10 mouse cellular contexts compared by ENCODE assay signal in the genomic region with DNA sequence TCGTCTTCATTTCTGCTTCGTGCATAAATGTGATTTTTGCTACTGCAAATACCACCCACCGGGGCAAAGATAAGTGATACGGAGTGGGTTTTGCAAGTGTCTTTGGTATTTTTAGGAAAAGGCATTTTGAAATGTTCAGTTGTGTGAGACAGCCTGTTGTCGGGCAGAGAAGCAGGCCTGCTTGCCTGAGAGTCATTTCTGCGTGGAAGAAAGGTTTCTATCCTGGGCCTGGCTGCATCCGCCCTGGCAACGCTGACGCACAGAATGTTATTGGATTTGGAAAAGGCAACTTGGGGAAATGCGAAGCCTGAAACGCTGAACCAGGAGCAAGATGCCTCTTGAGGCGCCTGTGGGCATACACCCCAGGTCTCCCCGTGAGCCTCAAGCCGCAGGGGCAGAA. TPM values are rescaled to one million over a fixed set of nuclear protein-coding genes. Genes with fewer than 3 reads are reported as not detected.
DNase-seq lines count a peak whose midpoint lies in the region; ATAC-seq lines count a peak whose summit lies in the region.
"Had no signal": no experiment of that assay in that cellular context is flagged by ENCODE, and none has a peak within 500 bp of the region (broad histone marks: within the 10 kb centered on the region; RNA-seq: fewer than 3 reads in every experiment).

No protein-coding gene starts in this region.

- no peak for ATAC-seq in monocyte, adult 5-6 weeks (replicated peaks; ENCODE audit: insufficient number of reproducible peaks, low FRiP score, low TSS enrichment, poor library complexity, severe bottlenecking)

- peak; percentile 24 to 36 for DNase-seq in cerebellum, postnatal 14 days
- no peak for DNase-seq in cerebellum, adult 18-20 months
- peak; percentile 92 for DNase-seq in brain, adult 2 months (ENCODE audit: low read depth, low spot score)
- DNase-seq in layer of hippocampus, adult 9-11 months, result peak; percentile 78
- DNase-seq in left cerebral cortex, postnatal 25 days (ENCODE audit: low spot score in 2 of 2), result peak; percentile 71 to 97
- no peak for DNase-seq in yolk sac, embryonic 10.5 days (ENCODE audit: low spot score)
- DNase-seq in urinary bladder, postnatal 4 days (ENCODE audit: low spot score in 2 of 2), result no peak
- DNase-seq: liver, embryonic 13.5 days; lung, postnatal 36 days had no signal

- intact Hi-C loops in left cerebral cortex, postnatal 25 days (cut with DNase I), result loop anchor here (1.0 to 5.0 kb wide), 3 partner anchors 74 to 165 kb away; no protein-coding TSS in a partner anchor

RNA-seq across cellular contexts. Expression of gene Npas2, which starts 16.3 kb away (rescaled TPM):
- 10 to 100 TPM; 55.3 to 67.1 TPM for total RNA-seq in left cerebral cortex, postnatal 25 days (2021)
- not detected in 3 replicates for total RNA-seq in monocyte, adult 5-6 weeks (2017)

Comparison
In these comparisons a context has a peak if more than half of its experiments do, and no peak if none do; other contexts are left out.
1. DNase-seq: peak in cerebellum, postnatal 14 days (2 of 2), brain, adult 2 months (single experiment), layer of hippocampus, adult 9-11 months (single experiment) and left cerebral cortex, postnatal 25 days (2 of 2); none in cerebellum, adult 18-20 months (0 of 2), yolk sac, embryonic 10.5 days (single experiment) and urinary bladder, postnatal 4 days (0 of 2).
2. RNA of gene Npas2, which starts 16.3 kb away (total RNA-seq): 55.3 to 67.1 TPM in left cerebral cortex, postnatal 25 days; not detected in monocyte, adult 5-6 weeks; every median in the first group is over 10 times any median in the second.